Mouse (Mus musculus) kidney, embryonic 15.5 days (tissue): ENCODE measurements around the gene Syt14. TPM values are rescaled to one million over a fixed set of nuclear protein-coding genes. Genes with fewer than 3 reads are reported as not detected.

Source experiments
- ATAC-seq: fragments of 200-750 bp; cut with Nextera tagmentation; replicated peaks from 2 replicates; pipeline ENCODE4 v1.8.0; 2017; ENCODE audit warnings: moderate TSS enrichment; ENCODE audit not compliant: low FRiP score
- H3K27ac ChIP-seq: fragments of 300-500 bp; sonication (generic); 2 replicates; pipeline ENCODE4 v1.5.1; 2015; ENCODE audit warnings: mild to moderate bottlenecking, inconsistent platforms
- H3K27me3 ChIP-seq: fragments of 300-500 bp; sonication (generic); 2 replicates; pipeline ENCODE4 v1.6.1; 2015; ENCODE audit warnings: inconsistent platforms
- H3K36me3 ChIP-seq: fragments of 300-500 bp; sonication (generic); 2 replicates; pipeline ENCODE4 v1.6.1; 2015; ENCODE audit warnings: inconsistent platforms
- H3K4me1 ChIP-seq: fragments of 300-500 bp; sonication (generic); 2 replicates; pipeline ENCODE4 v1.6.1; 2015; ENCODE audit warnings: inconsistent platforms
- H3K4me2 ChIP-seq: fragments of 300-500 bp; sonication (generic); 2 replicates; pipeline ENCODE4 v1.6.1; 2015; ENCODE audit warnings: moderate library complexity, mild to moderate bottlenecking, inconsistent platforms
- H3K4me3 ChIP-seq: fragments of 300-500 bp; sonication (generic); replicated peaks from 2 replicates; pipeline ENCODE4 v1.5.1; 2015; ENCODE audit warnings: mild to moderate bottlenecking, inconsistent platforms
- H3K9ac ChIP-seq: fragments of 300-500 bp; sonication (generic); 2 replicates; pipeline ENCODE4 v1.6.1; 2015; ENCODE audit warnings: mild to moderate bottlenecking, inconsistent platforms
- H3K9me3 ChIP-seq: fragments of 300-500 bp; sonication (generic); replicated peaks from 2 replicates; pipeline ENCODE4 v1.6.1; 2016; ENCODE audit warnings: inconsistent platforms
- WGBS: fragments of 180-500 bp; shearing (Covaris S2); methylation state at CpG from one replicate; pipeline ENCODE4 v1.1.7; 2015; ENCODE audit warnings: mixed read lengths; 5-methylcytosine and 5-hydroxymethylcytosine counted together
- polyA plus RNA-seq: library from polyadenylated mRNA; unstranded; fragments of >200 nt; fragmentation: Nextera tagmentation; extraction: Ambion mirVana; gene quantifications from 2 replicates; pipeline ENCODE4 v1.2.1, GENCODE M21; 2015

Gene Syt14
- polyA plus RNA-seq, 1 experiment from 2014 or later = 1.6 TPM

DNA sequence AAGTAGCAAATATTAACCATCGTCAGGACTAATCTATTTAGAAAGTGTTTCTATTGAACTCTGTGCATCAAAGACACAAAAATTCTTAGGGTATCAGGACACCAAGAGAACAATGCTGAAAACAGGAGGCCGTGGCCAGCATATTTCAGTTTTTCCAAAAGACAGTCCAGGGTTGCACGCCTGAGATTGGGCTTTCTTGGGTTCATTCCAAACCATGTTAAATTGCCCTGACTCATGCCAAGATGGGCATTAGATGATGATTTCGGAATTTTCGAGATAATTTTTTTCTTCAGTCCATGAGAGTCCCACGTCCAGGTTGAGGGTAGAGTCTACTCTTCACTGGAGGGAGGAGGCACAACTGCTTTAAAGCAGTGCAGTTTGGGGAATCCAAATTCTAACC, 178.6 kb downstream of the Syt14 start:
- no peak for ATAC-seq
- Histone ChIP-seq H3K4me3 (no peak overlapping the region), H3K27me3 (peaks cover 32% of the 10 kb centered on the region), H3K4me2 (no peak overlapping the region), H3K4me1 (peaks cover 51% of the 10 kb centered on the region), H3K9ac (no peak overlapping the region), H3K27ac (no peak overlapping the region), H3K9me3 (no peaks in the 10 kb centered on the region), H3K36me3 (no peaks in the 10 kb centered on the region)
- WGBS = 79% methylated on average over 6 of the region's 6 CpGs

DNA sequence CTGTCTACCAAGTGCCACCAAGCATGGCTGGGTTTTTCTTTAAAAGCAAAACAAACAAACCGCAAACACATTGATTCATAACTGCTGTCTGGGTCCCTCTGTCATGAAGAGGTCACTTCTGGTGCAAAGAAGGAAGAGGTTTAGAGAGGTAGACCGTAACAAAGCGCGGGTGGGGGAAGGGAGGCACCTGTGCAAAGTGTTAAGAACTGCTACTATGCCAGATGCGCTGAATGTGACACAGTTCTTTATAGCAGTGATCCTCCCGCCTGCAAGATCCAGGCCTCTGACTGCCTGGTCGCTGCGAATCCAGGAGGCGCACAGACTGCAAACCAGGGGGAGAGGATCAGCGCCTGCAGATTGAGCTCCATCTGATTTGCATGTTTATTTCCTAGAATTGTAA, 179.2 kb downstream of the Syt14 start:
- no peak overlapping the region for H3K9ac ChIP-seq
- no peaks in the 10 kb centered on the region for H3K9me3 ChIP-seq
- ATAC-seq = no peak
- peak overlapping the region; percentile 95 for H3K27ac ChIP-seq
- H3K27me3 ChIP-seq = peaks cover 32% of the 10 kb centered on the region
- H3K4me1 ChIP-seq = peaks cover 51% of the 10 kb centered on the region
- 16% methylated on average over 10 of the region's 10 CpGs for WGBS
- H3K4me2 ChIP-seq = peak overlapping the region; percentile 95
- H3K4me3 ChIP-seq = no peak overlapping the region; the same call in 1 of the 2 replicates
- H3K36me3 ChIP-seq = no peaks in the 10 kb centered on the region

DNA sequence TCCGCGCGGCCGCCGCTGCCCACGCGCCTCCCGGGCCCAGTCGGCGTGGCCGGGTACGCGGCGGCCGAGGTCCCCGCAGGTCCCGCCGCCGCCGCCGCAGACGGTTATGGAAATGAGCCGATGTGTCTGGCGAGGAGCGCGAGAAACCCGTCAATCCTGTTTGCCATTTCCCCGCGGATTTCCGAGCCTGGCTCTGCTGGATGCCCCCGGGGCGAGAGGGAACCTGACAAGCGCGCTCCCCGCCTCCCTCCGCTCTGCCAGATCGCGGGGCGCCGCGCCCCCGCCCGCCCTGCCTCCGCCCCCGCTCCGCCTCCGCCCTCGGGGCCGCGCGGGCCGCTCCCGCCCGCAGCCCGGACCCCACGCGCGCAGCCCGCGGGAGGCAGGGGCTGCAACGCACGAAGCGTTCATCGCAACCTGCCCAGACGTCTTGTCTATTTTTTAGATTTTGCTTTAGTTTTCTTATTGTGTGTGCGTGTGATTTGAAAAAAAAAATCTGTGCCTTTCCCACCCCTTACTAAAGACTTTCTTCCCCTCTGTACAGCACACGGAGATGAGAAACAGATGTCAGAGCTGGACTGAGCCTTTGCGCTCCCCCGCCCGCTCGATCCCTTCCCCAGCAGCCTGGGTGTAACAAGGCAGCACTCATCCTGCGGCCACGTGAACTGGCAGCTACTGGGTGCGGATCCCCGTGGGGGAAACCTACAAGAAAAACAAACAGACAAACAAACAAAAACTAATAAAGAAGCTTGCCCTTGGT, 179.9 kb downstream of the Syt14 start, which contains the start of gene Sertad4:
TSS of gene Sertad4 (minus strand) at position 283 of the 757 bp plus-strand sequence.
- Histone ChIP-seq H3K9ac (peak within 1 kb of the TSS; percentile 83), H3K4me2 (peak within 1 kb of the TSS; percentile 95), H3K36me3 (no peaks in the 10 kb centered on the region), H3K4me1 (peaks cover 54% of the 10 kb centered on the region), H3K27ac (peak within 1 kb of the TSS; percentile 95), H3K4me3 (peak within 1 kb of the TSS; percentile 76), H3K27me3 (peaks cover 34% of the 10 kb centered on the region), H3K9me3 (no peaks in the 10 kb centered on the region)
- WGBS = under 1% methylated on average over 69 of the region's 75 CpGs
- peak; percentile 76 for ATAC-seq

DNA sequence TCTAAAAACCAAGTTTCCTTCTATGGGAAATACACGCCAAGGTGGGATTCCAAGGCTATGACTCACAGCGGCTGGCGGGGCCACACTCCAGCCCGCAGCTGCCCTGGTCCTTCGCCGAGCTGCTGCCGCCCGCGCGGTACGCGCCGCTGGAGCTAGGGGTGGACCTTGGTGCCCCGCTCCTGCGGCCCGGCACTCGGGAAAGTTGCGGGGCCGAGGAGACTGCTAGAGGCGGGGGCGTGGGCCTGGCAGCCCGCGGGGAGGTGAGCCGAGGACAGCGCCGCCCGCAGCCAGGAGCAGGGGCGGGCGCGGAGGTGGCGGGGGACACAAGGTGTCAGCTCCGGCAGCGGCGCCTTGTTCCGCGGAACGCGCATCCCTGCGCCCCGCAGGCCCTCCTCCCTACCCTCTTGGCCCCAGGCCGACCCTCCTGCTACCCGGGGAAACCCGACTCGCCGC, 180.7 kb downstream of the Syt14 start:
- Histone ChIP-seq H3K27me3 (peaks cover 34% of the 10 kb centered on the region), H3K36me3 (no peaks in the 10 kb centered on the region; the same call in 1 of the 2 replicates), H3K4me1 (peaks cover 58% of the 10 kb centered on the region), H3K27ac (peak overlapping the region; percentile 95), H3K4me3 (peak overlapping the region; percentile 76), H3K4me2 (peak overlapping the region; percentile 95), H3K9me3 (no peaks in the 10 kb centered on the region), H3K9ac (peak overlapping the region; percentile 83)
- WGBS = under 1% methylated on average over 45 of the region's 45 CpGs
- peak; percentile 77 for ATAC-seq

DNA sequence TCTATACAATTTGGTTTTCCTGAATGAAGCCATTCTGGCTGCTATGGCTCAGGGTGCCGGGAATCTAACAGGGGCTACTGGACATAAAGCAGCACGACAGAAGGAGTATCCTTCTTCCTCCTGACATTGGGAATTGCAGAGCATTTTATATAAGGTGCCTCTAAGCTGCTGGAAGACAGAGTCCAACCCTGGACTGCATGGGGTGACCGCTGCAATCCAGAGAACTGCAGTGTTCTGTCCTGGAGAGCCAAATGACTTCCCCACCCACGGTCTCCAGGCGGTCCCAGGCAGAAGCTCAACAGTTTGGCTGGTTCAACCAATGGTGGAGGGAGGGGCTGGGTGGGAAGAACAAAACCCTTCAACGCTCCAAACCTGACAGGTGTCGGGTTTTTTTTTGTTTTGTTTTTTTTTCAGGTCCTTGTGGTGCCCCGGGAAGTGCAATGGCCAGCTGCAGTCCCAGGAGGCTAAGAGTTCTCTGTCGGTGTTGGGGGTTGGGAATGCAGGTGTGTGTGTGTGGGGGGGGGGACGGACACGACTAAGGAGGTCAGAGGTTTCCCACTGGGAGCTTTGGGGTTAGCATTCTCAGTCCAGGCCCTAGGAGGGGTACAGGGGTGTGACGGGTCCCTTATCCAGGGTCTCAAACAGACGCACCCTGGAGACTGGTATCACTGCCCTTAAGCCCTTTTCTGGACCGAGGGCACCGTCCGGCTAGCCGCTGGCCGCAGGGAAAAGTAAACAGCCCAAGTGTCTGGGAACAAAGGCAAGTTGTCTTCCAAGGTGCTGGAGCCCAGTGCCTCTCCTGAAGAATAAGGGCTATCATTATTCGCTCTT, 181.4 kb downstream of the Syt14 start:
- H3K4me1 ChIP-seq = peaks cover 63% of the 10 kb centered on the region
- peaks cover 6% of the 10 kb centered on the region for H3K36me3 ChIP-seq
- peak overlapping the region; percentile 95 for H3K4me2 ChIP-seq
- H3K27ac ChIP-seq = peak overlapping the region; percentile 95
- peaks cover 34% of the 10 kb centered on the region for H3K27me3 ChIP-seq
- H3K9me3 ChIP-seq = no peaks in the 10 kb centered on the region
- 0 out of 2 replicates have a peak, but pooled peaks have one; percentile 6 for ATAC-seq
- peak overlapping the region; percentile 83 for H3K9ac ChIP-seq
- peak overlapping the region; percentile 76 for H3K4me3 ChIP-seq
- 5% methylated on average over 19 of the region's 19 CpGs for WGBS

DNA sequence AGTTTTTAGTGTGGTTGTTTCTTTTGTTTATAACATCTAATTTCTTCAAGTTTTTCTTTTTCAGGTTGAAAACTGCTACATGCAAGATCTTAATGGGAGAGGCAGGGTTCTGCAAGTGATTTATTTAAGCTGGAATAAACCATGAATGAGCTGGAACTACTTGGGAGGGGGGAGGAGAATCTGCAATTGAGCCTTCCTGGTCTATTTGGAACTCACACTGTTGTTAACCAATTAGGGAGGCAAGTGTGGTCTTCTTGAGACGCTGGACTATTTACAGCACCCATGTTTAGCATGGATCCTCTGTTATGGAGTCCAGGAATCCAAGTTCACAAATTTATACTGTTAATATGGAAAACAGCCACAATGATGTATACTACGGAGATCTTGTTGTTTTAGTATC, 182.1 kb downstream of the Syt14 start:
- Histone ChIP-seq H3K36me3 (peaks cover 14% of the 10 kb centered on the region), H3K27ac (peak overlapping the region; percentile 95; the same call in 1 of the 2 replicates), H3K4me3 (peak overlapping the region; percentile 76), H3K4me1 (peaks cover 63% of the 10 kb centered on the region), H3K9ac (no peak overlapping the region), H3K9me3 (no peaks in the 10 kb centered on the region), H3K27me3 (peaks cover 34% of the 10 kb centered on the region), H3K4me2 (peak overlapping the region; percentile 95)
- ATAC-seq = no peak
- WGBS = 39% methylated on average over 2 of the region's 2 CpGs

DNA sequence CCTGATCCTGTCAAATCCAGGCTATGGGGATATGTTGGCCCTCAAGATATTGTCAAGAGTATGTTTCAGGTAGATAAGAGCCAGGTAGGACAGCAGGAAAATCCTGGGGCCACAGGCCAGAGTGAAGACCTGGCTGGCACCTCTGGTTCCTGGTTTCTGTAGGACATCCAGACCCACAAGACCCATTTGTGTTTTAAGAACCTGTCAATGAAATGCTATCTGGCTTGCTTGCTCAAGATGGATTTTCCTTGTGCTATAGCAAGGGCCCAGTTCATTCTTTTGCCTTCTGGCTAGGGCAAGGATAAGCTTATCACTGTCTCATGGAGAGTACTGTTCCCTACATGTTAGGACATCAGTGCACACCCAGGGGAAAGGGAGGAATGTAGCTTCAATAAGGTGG, 183.5 kb downstream of the Syt14 start:
- Histone ChIP-seq H3K27ac (peak overlapping the region; percentile 61), H3K36me3 (peaks cover 27% of the 10 kb centered on the region), H3K4me2 (peak overlapping the region; percentile 95), H3K4me1 (peaks cover 63% of the 10 kb centered on the region), H3K4me3 (no peak overlapping the region; the same call in 1 of the 2 replicates), H3K9ac (no peak overlapping the region), H3K27me3 (peaks cover 21% of the 10 kb centered on the region), H3K9me3 (no peaks in the 10 kb centered on the region)
- ATAC-seq = no peak

DNA sequence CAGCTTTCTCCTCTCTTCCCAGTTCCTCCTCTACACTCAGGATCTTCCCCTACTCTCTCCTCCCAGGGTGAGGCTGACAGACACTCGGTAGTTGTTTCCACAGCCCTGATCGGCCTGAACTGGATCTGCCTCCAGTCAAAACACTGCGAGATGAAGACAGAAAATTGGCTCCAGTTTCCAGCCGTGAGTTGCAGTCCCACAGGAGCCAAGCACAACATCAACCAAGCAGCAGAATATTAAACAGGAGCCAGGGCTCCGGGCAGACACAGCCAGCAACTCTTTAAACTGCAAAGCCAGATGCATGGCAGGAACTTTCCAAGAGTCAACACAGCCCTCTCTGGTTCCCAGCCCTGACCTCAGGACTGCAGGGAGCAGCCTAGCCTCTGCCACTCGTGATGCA, 183.9 kb downstream of the Syt14 start:
- peak overlapping the region; percentile 95 for H3K4me2 ChIP-seq
- peaks cover 63% of the 10 kb centered on the region for H3K4me1 ChIP-seq
- H3K9me3 ChIP-seq = no peaks in the 10 kb centered on the region
- ATAC-seq = no peak
- WGBS = 12% methylated on average over 6 of the region's 6 CpGs
- H3K27me3 ChIP-seq = peaks cover 18% of the 10 kb centered on the region
- peak overlapping the region; percentile 61 for H3K27ac ChIP-seq
- no peak overlapping the region; the same call in 1 of the 2 replicates for H3K4me3 ChIP-seq
- peak overlapping the region; percentile 7; the same call in 1 of the 2 replicates for H3K9ac ChIP-seq
- peaks cover 31% of the 10 kb centered on the region for H3K36me3 ChIP-seq

DNA sequence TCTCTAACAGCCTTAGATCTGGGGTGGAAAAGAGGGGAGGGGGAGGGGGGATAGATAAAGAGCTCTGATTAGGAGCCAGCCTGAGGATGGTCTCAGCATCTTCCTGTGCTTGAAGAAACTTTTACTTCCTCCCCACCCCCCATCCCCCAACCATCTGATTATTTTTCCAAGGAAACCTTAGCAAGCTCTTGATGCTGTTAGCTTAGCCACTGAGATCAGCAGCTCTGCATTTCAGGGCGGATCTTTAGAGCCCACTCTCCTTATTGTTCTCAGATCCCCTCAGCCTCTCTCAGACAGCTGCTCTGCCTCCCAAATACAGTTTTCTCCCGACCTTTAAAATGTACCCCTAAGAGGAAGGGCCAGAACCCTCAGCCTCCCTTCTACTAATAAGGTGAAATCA, 184.4 kb downstream of the Syt14 start:
- peak overlapping the region; percentile 7; the same call in 1 of the 2 replicates for H3K9ac ChIP-seq
- no peaks in the 10 kb centered on the region for H3K9me3 ChIP-seq
- ATAC-seq = no peak
- no peak overlapping the region for H3K4me3 ChIP-seq
- peak overlapping the region; percentile 95 for H3K4me2 ChIP-seq
- peaks cover 58% of the 10 kb centered on the region for H3K4me1 ChIP-seq
- H3K27me3 ChIP-seq = peaks cover 18% of the 10 kb centered on the region
- 3% methylated on average over 2 of the region's 2 CpGs for WGBS
- peaks cover 36% of the 10 kb centered on the region for H3K36me3 ChIP-seq
- H3K27ac ChIP-seq = peak overlapping the region; percentile 61

DNA sequence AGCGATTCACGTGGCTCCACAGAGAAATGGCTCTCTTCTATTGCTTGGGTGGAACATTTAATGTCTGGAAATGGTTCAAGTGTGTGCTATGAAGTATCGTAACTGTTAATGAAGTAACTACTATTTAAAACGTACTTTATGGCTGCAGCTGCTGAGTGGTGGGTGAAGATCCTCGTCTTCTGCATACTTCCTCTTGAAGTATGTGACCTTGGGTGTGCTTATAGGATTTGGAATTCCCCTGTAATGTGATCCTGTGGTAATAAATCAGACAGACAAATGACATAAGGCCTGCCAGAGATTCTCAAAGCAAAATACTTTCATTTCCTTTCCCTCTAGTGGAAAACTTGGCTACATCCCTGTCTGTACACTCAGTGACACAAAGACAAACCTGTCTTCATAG, 186.0 kb downstream of the Syt14 start:
- H3K36me3 ChIP-seq = peaks cover 51% of the 10 kb centered on the region
- no peak overlapping the region for H3K4me3 ChIP-seq
- no peak for ATAC-seq
- no peak overlapping the region for H3K9ac ChIP-seq
- H3K4me1 ChIP-seq = peaks cover 47% of the 10 kb centered on the region
- H3K9me3 ChIP-seq = no peaks in the 10 kb centered on the region
- H3K27me3 ChIP-seq = peaks cover 18% of the 10 kb centered on the region
- no peak overlapping the region for H3K4me2 ChIP-seq
- H3K27ac ChIP-seq = no peak overlapping the region
- WGBS = 50% methylated on average over 5 of the region's 5 CpGs

DNA sequence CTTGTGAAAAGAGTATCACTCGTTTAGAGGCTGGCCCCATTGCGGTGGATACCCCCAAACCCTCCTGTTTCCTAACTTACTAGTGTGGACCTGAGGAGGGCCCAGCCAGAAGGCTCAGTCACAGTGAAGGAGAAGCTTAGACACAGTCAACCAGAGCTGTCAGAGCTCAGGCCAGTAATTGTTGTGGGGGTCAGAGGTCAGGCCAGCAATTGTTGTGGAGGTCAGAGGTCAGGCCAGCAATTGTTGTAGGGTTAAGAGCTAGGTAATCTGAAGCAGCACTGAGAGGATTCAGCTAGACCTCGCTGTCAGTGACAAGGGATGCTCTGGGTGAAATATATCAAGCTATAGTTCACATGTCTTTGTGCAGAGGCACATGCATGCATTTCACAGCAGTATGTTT, 188.3 kb downstream of the Syt14 start:
- 67% methylated on average over 3 of the region's 3 CpGs for WGBS
- Histone ChIP-seq H3K27ac (no peak overlapping the region), H3K36me3 (peaks cover 51% of the 10 kb centered on the region), H3K9me3 (no peaks in the 10 kb centered on the region), H3K9ac (no peak overlapping the region), H3K4me3 (no peak overlapping the region), H3K4me2 (no peak overlapping the region), H3K27me3 (peaks cover 3% of the 10 kb centered on the region; the same call in 1 of the 2 replicates), H3K4me1 (peaks cover 25% of the 10 kb centered on the region)
- no peak for ATAC-seq
